Mouse (Mus musculus) heart, adult 2 months (tissue): ENCODE results near the gene Dgkz. TPM values are rescaled to one million over a fixed set of nuclear protein-coding genes. Genes with fewer than 3 reads are reported as not detected.

Experiments used
- DNase-seq, 2 experiments: peaks; one replicate each; pipeline ENCODE4 v3.0.0; 2021
- H3K27ac ChIP-seq: fragments of 200-600 bp; 2 replicates; pipeline ENCODE4 v1.8.1; 2022
- H3K27me3 ChIP-seq: fragments of 200-500 bp; 2 replicates; pipeline ENCODE4 v1.6.1; 2012; ENCODE audit warnings: mild to moderate bottlenecking, low read length, inconsistent platforms, mixed read lengths; ENCODE audit not compliant: control insufficient read depth, insufficient read depth
- H3K36me3 ChIP-seq: fragments of 200-500 bp; 2 replicates; pipeline ENCODE4 v1.6.1; 2012; ENCODE audit warnings: low read length, inconsistent platforms; ENCODE audit not compliant: control insufficient read depth, insufficient read depth
- H3K4me1 ChIP-seq: fragments of 200-500 bp; 2 replicates; pipeline ENCODE4 v1.6.1; 2011; ENCODE audit warnings: low read length; ENCODE audit not compliant: control insufficient read depth, insufficient read depth
- H3K4me3 ChIP-seq: fragments of 200-600 bp; 2 replicates; pipeline ENCODE4 v1.8.1; 2022
- H3K79me2 ChIP-seq: fragments of 200-500 bp; replicated peaks from 2 replicates; pipeline ENCODE4 v1.6.1; 2012; ENCODE audit warnings: mild to moderate bottlenecking, inconsistent platforms, low read length, moderate library complexity, mixed read lengths; ENCODE audit not compliant: control insufficient read depth, insufficient read depth
- H3K9ac ChIP-seq: fragments of 200-500 bp; 2 replicates; pipeline ENCODE4 v1.6.1; 2012; ENCODE audit warnings: low read depth, mild to moderate bottlenecking, control low read depth, inconsistent platforms, low read length, mixed read lengths
- CTCF ChIP-seq: fragments of 200-600 bp; IDR thresholded peaks from 2 replicates; pipeline ENCODE4 v1.8.1; 2022; ENCODE audit warnings: antibody characterized with exemption, mild to moderate bottlenecking, moderate library complexity
- EP300 ChIP-seq: fragments of 200-500 bp; IDR thresholded peaks from 2 replicates; pipeline ENCODE4 v1.6.1; 2011; ENCODE audit warnings: low read depth, low read length, control low read depth; ENCODE audit not compliant: insufficient read depth
- POLR2A ChIP-seq: fragments of 200-500 bp; IDR thresholded peaks from 2 replicates; pipeline ENCODE4 v1.6.1; 2011; ENCODE audit warnings: mild to moderate bottlenecking, low read depth, low read length, control low read depth; ENCODE audit not compliant: insufficient read depth
- WGBS: fragments of 180-500 bp; shearing (Covaris S2); methylation state at CpG from one replicate; pipeline ENCODE4 v1.1.7; 2018; 5-methylcytosine and 5-hydroxymethylcytosine counted together
- intact Hi-C: fragments of 180-260 bp; cut with DNase I; formaldehyde crosslinking; loops from one replicate; pipeline ENCODE4 v1.15.1; 2025
- polyA plus RNA-seq: library from polyadenylated mRNA; depleted of rRNA; stranded (reverse); fragments of >200 nt; gene quantifications from 2 replicates; pipeline ENCODE4 v1.2.3, GENCODE M21; 2012
- total RNA-seq, 2 experiments: library from RNA; stranded (reverse); gene quantifications; 2 replicates each; pipeline ENCODE4 v1.2.3; 2021

Gene Dgkz
- total and polyA plus RNA-seq, 3 experiments: 35.5 to 102 (median 37.5) TPM

GRCm38 (mm10) chr2:91904618-91905307, 70.9 kb downstream of the Dgkz start:
- Histone ChIP-seq H3K36me3 (no peaks in the 10 kb centered on the region), H3K4me3 (no peak overlapping the region), H3K79me2 (no peaks in the 10 kb centered on the region), H3K9ac (no peak overlapping the region), H3K27me3 (no peaks in the 10 kb centered on the region), H3K4me1 (no peaks in the 10 kb centered on the region), H3K27ac (no peak overlapping the region)
- intact Hi-C loops: no loop called here
- DNase-seq: no peak
- TF ChIP-seq EP300 (no peak), CTCF (no peak), POLR2A (no peak)
- 75% methylated on average over 5 of the region's 5 CpGs for WGBS

GRCm38 (mm10) chr2:91903171-91903925, 72.3 kb downstream of the Dgkz start:
- no peaks in the 10 kb centered on the region for H3K36me3 ChIP-seq
- no peak overlapping the region for H3K9ac ChIP-seq
- WGBS: 80% methylated on average over 3 of the region's 3 CpGs
- no peak overlapping the region for H3K4me3 ChIP-seq
- DNase-seq: no peak
- TF ChIP-seq EP300 (no peak), CTCF (no peak), POLR2A (no peak)
- H3K4me1 ChIP-seq: no peaks in the 10 kb centered on the region
- no peaks in the 10 kb centered on the region for H3K27me3 ChIP-seq
- H3K27ac ChIP-seq: no peak overlapping the region
- no peaks in the 10 kb centered on the region for H3K79me2 ChIP-seq
- intact Hi-C loops: no loop called here

- H3K9ac ChIP-seq: no peak overlapping the region
- H3K27me3 ChIP-seq: no peaks in the 10 kb centered on the region
- H3K36me3 ChIP-seq: no peaks in the 10 kb centered on the region
- 79% methylated on average over 5 of the region's 5 CpGs for WGBS
- intact Hi-C loops: no loop called here
- H3K4me3 ChIP-seq: no peak overlapping the region
- DNase-seq: no peak
- no peak overlapping the region for H3K27ac ChIP-seq
- no peaks in the 10 kb centered on the region for H3K79me2 ChIP-seq
- no peak for TF ChIP-seq EP300
- H3K4me1 ChIP-seq: no peaks in the 10 kb centered on the region
Observed at GRCm38 (mm10) chr2:91902336-91902735, 73.3 kb downstream of the Dgkz start.

GRCm38 (mm10) chr2:91900431-91900830, 75.2 kb downstream of the Dgkz start:
- H3K27me3 ChIP-seq: no peaks in the 10 kb centered on the region
- no peaks in the 10 kb centered on the region for H3K79me2 ChIP-seq
- intact Hi-C loops: no loop called here
- TF ChIP-seq POLR2A (no peak), CTCF (no peak), EP300 (no peak)
- no peaks in the 10 kb centered on the region for H3K36me3 ChIP-seq
- no peak overlapping the region for H3K4me3 ChIP-seq
- H3K27ac ChIP-seq: no peak overlapping the region
- no peak for DNase-seq
- no peak overlapping the region for H3K9ac ChIP-seq
- no peaks in the 10 kb centered on the region for H3K4me1 ChIP-seq
- WGBS: 88% methylated on average over 8 of the region's 8 CpGs

- Histone ChIP-seq H3K9ac (no peak overlapping the region), H3K4me1 (no peaks in the 10 kb centered on the region), H3K36me3 (no peaks in the 10 kb centered on the region), H3K79me2 (no peaks in the 10 kb centered on the region), H3K27me3 (no peaks in the 10 kb centered on the region), H3K27ac (no peak overlapping the region), H3K4me3 (no peak overlapping the region)
- 91% methylated on average over 3 of the region's 3 CpGs for WGBS
- intact Hi-C loops: no loop called here
- no peak for TF ChIP-seq POLR2A
- no peak for TF ChIP-seq CTCF
- no peak for TF ChIP-seq EP300
- no peak for DNase-seq
Observed at GRCm38 (mm10) chr2:91899141-91899540, 76.5 kb downstream of the Dgkz start.

- H3K9ac ChIP-seq: no peak overlapping the region
- H3K36me3 ChIP-seq: no peaks in the 10 kb centered on the region
- H3K4me3 ChIP-seq: no peak overlapping the region
- no peak for DNase-seq
- intact Hi-C loops: no loop called here
- TF ChIP-seq CTCF: no peak
- no peak for TF ChIP-seq POLR2A
- no peak for TF ChIP-seq EP300
- H3K27me3 ChIP-seq: no peaks in the 10 kb centered on the region
- no peaks in the 10 kb centered on the region for H3K4me1 ChIP-seq
- H3K79me2 ChIP-seq: no peaks in the 10 kb centered on the region
- H3K27ac ChIP-seq: no peak overlapping the region
Observed at GRCm38 (mm10) chr2:91897968-91898367, 77.7 kb downstream of the Dgkz start.
